Mouse (Mus musculus) E14TG2a.4 (cell line): ENCODE results near the gene Cst11.

Source experiments
- CTCF ChIP-seq: conservative IDR thresholded peaks from 2 replicates; pipeline ENCODE4 v1.5.1; 2014; ENCODE audit warnings: low read length
- NANOG ChIP-seq: IDR thresholded peaks from 2 replicates; pipeline ENCODE4 v1.6.1; 2014; ENCODE audit warnings: borderline replicate concordance, low read length, mixed read lengths
- POU5F1 ChIP-seq: IDR thresholded peaks from 2 replicates; pipeline ENCODE4 v1.6.1; 2014; ENCODE audit warnings: low read length, borderline replicate concordance

- TF ChIP-seq CTCF (no peak), POU5F1 (no peak), NANOG (no peak)
Observed at GRCm38 (mm10) chr2:148763648-148764388, 7.5 kb downstream of the Cst11 start.
